Mouse (Mus musculus) heart, embryonic 14.5 days (tissue): ENCODE measurements around the gene Oscp1. TPM values are rescaled to one million over a fixed set of nuclear protein-coding genes. Genes with fewer than 3 reads are reported as not detected.

ENCODE experiments used
- ATAC-seq: fragments of 200-750 bp; cut with Nextera tagmentation; 2 replicates; pipeline ENCODE4 v1.8.0; 2017; ENCODE audit warnings: low read depth, moderate TSS enrichment; ENCODE audit not compliant: insufficient number of reproducible peaks, insufficient read depth, low FRiP score
- H3K27ac ChIP-seq, 2 experiments: fragments of 200-500 bp in 1 of 2; fragments of 300-500 bp in 1 of 2; sonication (generic) in 1 of 2; replicated peaks in 1 of 2; 2 replicates each; pipeline ENCODE4 v1.5.1; 2012 to 2014; ENCODE audit warnings: low read depth in 2 of 2, low read length in 2 of 2, control low read depth in 1 of 2, mild to moderate bottlenecking in 1 of 2, mixed read lengths in 1 of 2; ENCODE audit not compliant: control insufficient read depth in 1 of 2, insufficient read depth in 1 of 2
- H3K27me3 ChIP-seq: fragments of 300-500 bp; sonication (generic); 2 replicates; pipeline ENCODE4 v1.6.1; 2014; ENCODE audit warnings: mild to moderate bottlenecking, low read length, control low read depth; ENCODE audit not compliant: control insufficient read depth, insufficient read depth
- H3K36me3 ChIP-seq: fragments of 300-500 bp; sonication (generic); 2 replicates; pipeline ENCODE4 v1.6.1; 2014; ENCODE audit warnings: mild to moderate bottlenecking, control low read depth, low read length, mixed read lengths; ENCODE audit not compliant: control insufficient read depth, insufficient read depth
- H3K4me1 ChIP-seq, 2 experiments: fragments of 200-500 bp in 1 of 2; fragments of 300-500 bp in 1 of 2; sonication (generic) in 1 of 2; 2 replicates each; pipeline ENCODE4 v1.6.1; 2012 to 2014; ENCODE audit warnings: low read length in 2 of 2, control low read depth in 1 of 2, mixed read lengths in 1 of 2; ENCODE audit not compliant: control insufficient read depth in 2 of 2, insufficient read depth in 2 of 2
- H3K4me2 ChIP-seq: fragments of 300-500 bp; sonication (generic); 2 replicates; pipeline ENCODE4 v1.6.1; 2014; ENCODE audit warnings: mild to moderate bottlenecking, low read length
- H3K4me3 ChIP-seq, 2 experiments: fragments of 200-500 bp in 1 of 2; fragments of 300-500 bp in 1 of 2; sonication (generic) in 1 of 2; 2 replicates each; pipeline ENCODE4 v1.5.1; 2012 to 2014; ENCODE audit warnings: low read length in 2 of 2, mild to moderate bottlenecking in 2 of 2, control low read depth in 1 of 2, low read depth in 1 of 2, moderate library complexity in 1 of 2; ENCODE audit not compliant: control insufficient read depth in 1 of 2, insufficient read depth in 1 of 2
- H3K9ac ChIP-seq: fragments of 300-500 bp; sonication (generic); 2 replicates; pipeline ENCODE4 v1.6.1; 2014; ENCODE audit warnings: mild to moderate bottlenecking, low read length
- H3K9me3 ChIP-seq: fragments of 300-500 bp; sonication (generic); 2 replicates; pipeline ENCODE4 v1.6.1; 2016; ENCODE audit warnings: low read length, control low read depth; ENCODE audit not compliant: control insufficient read depth
- WGBS: fragments of 180-500 bp; shearing (Covaris S2); extraction: QIAGEN DNeasy Blood & Tissue Kit; methylation state at CpG from one replicate; pipeline ENCODE4 v1.1.7; 2014; 5-methylcytosine and 5-hydroxymethylcytosine counted together
- polyA plus RNA-seq: library from polyadenylated mRNA; unstranded; fragments of >200 nt; fragmentation: Nextera tagmentation; extraction: Ambion mirVana; gene quantifications from 2 replicates; pipeline ENCODE4 v1.2.1, GENCODE M21; 2014

Oscp1 gene
- polyA plus RNA-seq, 1 experiment from 2014 or later: 6.4 TPM

DNA sequence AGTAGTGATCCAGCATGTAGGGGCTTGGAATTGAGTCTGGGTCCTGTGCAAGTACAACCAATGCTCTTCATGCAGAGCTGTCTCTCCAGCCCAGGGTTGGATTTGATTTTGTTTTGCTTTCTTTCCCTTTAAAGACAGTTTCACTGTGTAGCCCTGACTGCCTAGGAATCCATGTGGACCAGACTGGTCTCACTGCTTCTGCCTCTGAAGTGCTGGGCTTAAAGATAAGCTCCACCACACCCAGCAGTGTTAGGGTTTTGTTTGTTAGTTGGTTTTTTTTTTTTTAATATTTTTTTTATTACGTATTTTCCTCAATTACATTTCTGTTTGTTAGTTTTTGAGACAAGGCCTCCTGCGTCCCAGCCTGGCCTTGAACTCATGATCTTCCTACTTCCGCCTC lies 41.0 kb downstream of the Oscp1 start:
- Histone ChIP-seq H3K27ac (peak overlapping the region; percentile 56 to 77), H3K4me3 (no peak overlapping the region), H3K9me3 (no peaks in the 10 kb centered on the region), H3K27me3 (no peaks in the 10 kb centered on the region), H3K4me1 (peaks cover 23 to 36% of the 10 kb centered on the region in 2 experiments), H3K9ac (peak overlapping the region; percentile 40; the same call in 1 of the 2 replicates), H3K4me2 (peak overlapping the region; percentile 41), H3K36me3 (peaks cover 18% of the 10 kb centered on the region)
- ATAC-seq: no peak
- 88% methylated on average over 3 of the region's 3 CpGs for WGBS

DNA sequence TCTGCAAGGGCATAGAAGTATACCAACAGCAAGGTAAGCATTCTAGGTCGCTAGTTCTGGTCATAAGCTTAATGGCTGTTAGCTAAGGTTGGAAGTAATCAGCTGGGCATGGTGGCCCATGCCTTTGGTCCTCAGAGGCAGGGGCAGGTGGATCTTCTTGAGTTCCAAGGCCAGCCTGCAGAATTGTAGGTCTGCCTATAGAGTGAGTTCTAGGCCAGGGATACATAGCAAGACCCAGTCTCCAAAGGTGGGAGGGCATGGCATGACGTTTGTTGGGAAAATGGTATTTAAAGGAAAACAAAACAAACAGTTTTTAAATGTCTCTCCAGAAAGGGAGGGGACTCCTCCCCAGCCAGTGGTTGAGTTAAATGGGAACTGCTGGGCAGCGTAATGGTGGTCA lies 42.4 kb downstream of the Oscp1 start:
- Histone ChIP-seq H3K4me2 (no peak overlapping the region), H3K36me3 (peaks cover 18% of the 10 kb centered on the region), H3K9ac (no peak overlapping the region), H3K27me3 (no peaks in the 10 kb centered on the region), H3K27ac (peak overlapping the region in 1 of 2 experiments; percentile 56; a peak in 1 of 4 replicates), H3K4me1 (peaks cover 32 to 49% of the 10 kb centered on the region in 2 experiments), H3K4me3 (no peak overlapping the region), H3K9me3 (no peaks in the 10 kb centered on the region)
- ATAC-seq: no peak
- 88% methylated on average over 3 of the region's 3 CpGs for WGBS

DNA sequence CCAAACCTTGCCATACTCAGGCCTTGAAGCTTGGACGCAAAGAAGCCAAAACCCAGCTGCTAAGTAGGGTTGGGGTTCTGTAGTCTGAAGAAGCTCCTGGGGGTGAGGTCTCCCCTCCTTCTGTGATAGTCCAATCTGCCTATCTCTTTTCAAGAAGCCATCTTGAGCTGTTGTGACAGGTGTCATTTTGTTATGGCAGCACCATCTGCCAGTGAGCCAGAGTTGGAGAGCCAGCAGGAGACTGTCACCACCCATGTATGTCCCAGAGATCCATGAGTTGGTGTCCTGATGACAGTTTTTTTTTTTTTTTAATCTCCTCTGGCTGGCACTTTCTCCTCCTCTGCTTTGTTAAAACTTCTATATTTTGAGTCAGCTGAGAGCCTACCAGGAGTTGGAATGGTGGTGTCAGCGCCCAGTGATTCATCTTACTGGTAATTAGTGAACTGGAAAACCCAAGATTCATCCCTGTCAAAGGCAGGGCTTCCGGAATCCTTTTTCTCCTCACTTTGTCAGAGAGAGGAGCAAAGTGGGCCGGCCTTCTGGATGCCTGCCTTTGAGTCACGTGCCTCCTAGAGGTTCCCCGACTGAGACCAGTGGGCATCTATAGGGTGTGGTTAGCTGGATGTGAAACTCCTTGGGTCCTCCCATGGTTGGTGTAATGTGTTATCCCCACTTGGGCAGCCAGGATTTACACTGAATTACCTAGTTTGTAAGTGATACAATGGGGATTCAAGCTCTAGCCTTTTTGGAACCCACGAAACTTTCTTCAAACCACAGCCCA lies 43.9 kb downstream of the Oscp1 start:
- Histone ChIP-seq H3K4me3 (peak overlapping the region in 1 of 2 experiments; percentile 90; a peak in 1 of 4 replicates), H3K27ac (peak overlapping the region; percentile 95 to 99), H3K27me3 (no peaks in the 10 kb centered on the region), H3K4me1 (peaks cover 32 to 44% of the 10 kb centered on the region in 2 experiments), H3K9ac (peak overlapping the region; percentile 70), H3K4me2 (peak overlapping the region; percentile 97), H3K36me3 (peaks cover 18% of the 10 kb centered on the region), H3K9me3 (no peaks in the 10 kb centered on the region)
- WGBS: 50% methylated on average over 7 of the region's 7 CpGs
- no peak for ATAC-seq

DNA sequence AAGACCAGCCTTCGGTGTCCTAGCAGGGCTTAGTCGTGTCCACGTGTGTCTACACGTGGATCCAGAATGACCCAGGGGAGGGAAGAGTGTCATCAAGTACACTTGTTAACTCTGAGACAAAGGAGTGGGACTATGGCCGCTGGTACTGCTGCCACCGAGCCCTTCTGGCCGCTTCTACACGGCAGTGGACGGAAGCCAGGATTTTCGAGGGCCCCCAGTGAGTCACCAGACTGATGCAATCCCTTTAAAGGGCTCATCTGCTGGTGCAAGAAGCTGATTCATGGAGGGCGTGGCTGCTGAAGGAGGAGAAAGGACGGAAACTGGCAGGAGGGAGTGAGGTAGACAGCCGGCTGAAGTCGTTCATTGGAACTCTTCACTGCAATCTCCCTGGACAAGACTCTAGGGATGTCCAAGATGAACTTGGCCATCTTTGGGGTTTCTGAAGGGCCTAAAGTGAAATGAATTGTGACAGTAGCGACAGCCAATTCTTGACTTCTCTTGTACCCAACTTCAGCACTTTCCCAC lies 44.8 kb downstream of the Oscp1 start:
- ATAC-seq: peak; percentile 57
- Histone ChIP-seq H3K4me1 (peaks cover 37 to 48% of the 10 kb centered on the region in 2 experiments), H3K36me3 (peaks cover 16% of the 10 kb centered on the region), H3K4me3 (peak overlapping the region; percentile 52 to 90), H3K9me3 (no peaks in the 10 kb centered on the region), H3K27ac (peak overlapping the region; percentile 95 to 99), H3K27me3 (no peaks in the 10 kb centered on the region), H3K4me2 (peak overlapping the region; percentile 97), H3K9ac (peak overlapping the region; percentile 70)
- WGBS: 1% methylated on average over 15 of the region's 15 CpGs

DNA sequence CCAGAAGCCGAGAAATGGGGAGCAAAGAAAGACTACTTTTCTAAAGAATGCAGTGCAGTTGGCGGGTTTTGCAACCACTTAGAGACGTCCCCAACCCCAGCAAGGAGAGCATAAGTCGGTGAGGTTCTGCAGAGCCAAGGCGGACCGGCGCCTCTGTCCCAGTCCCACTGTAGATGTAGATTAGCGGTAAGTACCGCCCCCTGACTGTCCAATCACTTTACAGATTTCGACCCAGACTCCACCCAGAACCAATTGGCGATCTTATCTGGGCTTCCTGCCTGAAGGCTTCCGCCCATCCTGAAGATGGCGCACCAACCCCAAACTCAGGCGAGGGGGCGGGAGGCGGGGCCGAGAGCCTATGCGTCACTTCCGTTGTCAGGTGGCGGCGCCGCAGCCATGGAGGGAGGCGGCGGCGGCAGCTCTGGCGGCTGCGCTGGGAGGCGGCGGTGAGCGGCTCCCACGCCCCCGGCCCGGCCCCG lies 45.3 kb downstream of the Oscp1 start, which contains the start of gene Stk40:
Gene Stk40, plus strand, starts transcription at position 368 of the 479 bp plus-strand sequence.
- ATAC-seq: peak; percentile 90
- peaks cover 11% of the 10 kb centered on the region for H3K36me3 ChIP-seq
- no peaks in the 10 kb centered on the region for H3K9me3 ChIP-seq
- H3K9ac ChIP-seq: peak within 1 kb of the TSS; percentile 94
- no peaks in the 10 kb centered on the region for H3K27me3 ChIP-seq
- under 1% methylated on average over 34 of the region's 34 CpGs for WGBS
- peak within 1 kb of the TSS; percentile 66 to 90 for H3K4me3 ChIP-seq
- H3K27ac ChIP-seq: peak within 1 kb of the TSS; percentile 95 to 99
- H3K4me2 ChIP-seq: peak within 1 kb of the TSS; percentile 97
- H3K4me1 ChIP-seq: peaks cover 42 to 53% of the 10 kb centered on the region in 2 experiments

DNA sequence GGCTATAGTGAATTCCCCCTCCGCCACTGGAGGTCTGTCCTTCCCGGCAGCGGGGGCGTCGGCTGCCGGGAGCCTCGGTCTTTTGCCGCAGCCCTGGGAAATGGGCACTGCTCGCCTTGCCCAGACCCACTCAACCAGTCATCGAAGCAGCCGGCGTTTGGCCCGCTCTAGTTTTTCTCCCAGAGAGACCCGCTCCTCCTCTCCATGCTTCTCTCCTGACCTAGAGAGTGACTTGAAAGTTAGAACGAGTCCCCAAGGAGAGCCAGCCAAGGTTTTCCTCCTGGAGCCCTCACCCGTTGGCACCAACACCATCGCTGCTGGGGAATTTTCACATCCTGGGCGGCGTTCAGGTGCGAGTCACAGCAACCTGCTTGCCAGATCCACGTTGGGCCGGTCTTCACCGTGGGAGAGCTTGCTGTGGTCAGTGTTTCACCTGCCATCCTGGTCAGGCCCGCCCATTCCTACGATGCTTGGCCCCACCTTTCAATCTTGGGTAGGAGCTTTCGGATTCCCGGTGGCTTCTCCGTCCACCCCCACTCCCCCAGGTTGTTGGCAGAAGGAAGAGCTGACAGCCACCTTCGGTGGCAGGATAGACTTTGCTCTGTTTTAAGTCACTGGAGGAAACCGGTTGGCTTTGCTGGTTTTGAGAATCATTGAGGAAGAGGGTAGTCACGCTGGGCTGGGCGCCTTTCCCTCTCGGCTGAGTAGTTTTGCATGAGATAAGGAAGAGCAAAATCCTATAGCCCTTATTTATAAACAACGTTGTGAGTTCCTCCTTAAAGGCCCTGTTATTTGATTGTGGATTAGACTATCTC lies 46.1 kb downstream of the Oscp1 start:
- 2% methylated on average over 28 of the region's 34 CpGs for WGBS
- no peaks in the 10 kb centered on the region for H3K9me3 ChIP-seq
- H3K4me2 ChIP-seq: peak overlapping the region; percentile 97
- H3K27me3 ChIP-seq: no peaks in the 10 kb centered on the region
- H3K9ac ChIP-seq: peak overlapping the region; percentile 94
- H3K4me1 ChIP-seq: peaks cover 49 to 53% of the 10 kb centered on the region in 2 experiments
- 0 out of 2 replicates have a peak, but pooled peaks cover 3% of the 10 kb centered on the region for H3K36me3 ChIP-seq
- no peak for ATAC-seq
- peak overlapping the region in 1 of 2 experiments; percentile 95; a peak in 2 of 4 replicates for H3K27ac ChIP-seq
- peak overlapping the region; percentile 66 to 90 for H3K4me3 ChIP-seq
